Mouse (Mus musculus) hindlimb bud, embryonic 11.5 days (tissue): ENCODE measurements around the gene Gm9803.
"Not testable (repeated sequence)": the region's sequence is repeated elsewhere in the genome, so short reads cannot be mapped to it uniquely, and the experiment has no call there.

ENCODE experiments used
- DNase-seq: peaks from one replicate; pipeline ENCODE4 v3.0.0-alpha.2; 2012; ENCODE audit warnings: low read depth, low spot score; ENCODE audit errors: extremely low spot score

The Gm9803 gene

DNA sequence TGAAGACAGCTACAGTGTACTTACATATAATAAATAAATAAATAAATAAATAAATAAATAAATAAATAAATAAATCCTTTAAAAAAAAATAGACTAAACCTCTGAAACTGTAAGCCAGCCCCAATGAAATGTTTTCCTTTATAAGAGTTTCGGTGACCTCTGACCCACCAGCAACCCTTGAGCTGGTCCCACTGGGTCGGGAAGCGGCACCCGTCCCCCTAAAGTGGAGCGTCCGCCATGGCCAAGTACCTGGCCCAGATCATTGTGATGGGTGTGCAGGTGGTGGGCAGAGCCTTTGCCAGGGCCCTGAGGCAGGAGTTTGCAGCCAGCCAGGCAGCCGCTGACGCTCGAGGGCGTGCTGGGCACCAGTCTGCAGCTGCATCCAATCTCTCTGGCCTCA lies at the start of gene Gm9803:
TSS of gene Gm9803 (plus strand) at position 154 of the 400 bp plus-strand sequence.
- not testable (repeated sequence) for DNase-seq

DNA sequence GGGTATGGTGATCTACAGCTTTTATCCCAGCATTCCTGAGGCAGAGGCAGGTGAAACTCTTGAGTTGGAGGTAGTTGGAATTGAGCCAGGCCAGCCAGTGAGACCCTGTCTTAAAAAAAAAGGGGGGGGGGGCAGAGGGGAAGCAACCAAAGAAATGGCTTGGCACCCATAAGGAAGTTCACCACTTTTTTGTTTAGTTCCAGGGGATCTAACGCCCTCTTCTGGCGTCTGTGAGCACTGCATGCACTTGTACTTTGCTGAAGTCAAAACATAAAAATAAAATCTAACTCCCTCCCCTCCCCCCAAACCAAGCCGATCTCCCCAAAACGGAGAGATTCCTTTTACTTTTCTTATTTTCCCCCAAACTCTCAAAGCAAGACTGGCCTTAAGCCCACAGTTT lies 48.5 kb upstream of the Gm9803 start:
- DNase-seq: no peak

DNA sequence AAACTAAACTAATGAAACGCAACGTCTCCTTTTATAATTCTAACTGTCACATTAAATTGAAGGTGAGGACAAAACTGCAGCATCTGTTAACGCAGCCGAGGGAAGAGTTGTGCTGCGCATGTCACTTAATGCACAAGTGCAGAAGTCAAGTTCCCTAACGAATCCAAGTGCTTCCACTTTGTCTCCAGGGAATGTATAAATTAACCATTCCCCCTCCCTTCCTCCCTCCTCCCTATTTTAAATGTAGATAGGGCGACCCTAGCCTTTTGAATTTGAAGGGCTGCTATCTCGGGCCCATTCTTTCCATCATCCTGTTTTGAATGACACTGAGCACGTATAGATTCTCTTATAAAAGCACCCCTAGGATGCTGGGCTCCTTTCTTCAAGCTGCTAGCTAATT lies 46.4 kb upstream of the Gm9803 start:
- DNase-seq: no peak

DNA sequence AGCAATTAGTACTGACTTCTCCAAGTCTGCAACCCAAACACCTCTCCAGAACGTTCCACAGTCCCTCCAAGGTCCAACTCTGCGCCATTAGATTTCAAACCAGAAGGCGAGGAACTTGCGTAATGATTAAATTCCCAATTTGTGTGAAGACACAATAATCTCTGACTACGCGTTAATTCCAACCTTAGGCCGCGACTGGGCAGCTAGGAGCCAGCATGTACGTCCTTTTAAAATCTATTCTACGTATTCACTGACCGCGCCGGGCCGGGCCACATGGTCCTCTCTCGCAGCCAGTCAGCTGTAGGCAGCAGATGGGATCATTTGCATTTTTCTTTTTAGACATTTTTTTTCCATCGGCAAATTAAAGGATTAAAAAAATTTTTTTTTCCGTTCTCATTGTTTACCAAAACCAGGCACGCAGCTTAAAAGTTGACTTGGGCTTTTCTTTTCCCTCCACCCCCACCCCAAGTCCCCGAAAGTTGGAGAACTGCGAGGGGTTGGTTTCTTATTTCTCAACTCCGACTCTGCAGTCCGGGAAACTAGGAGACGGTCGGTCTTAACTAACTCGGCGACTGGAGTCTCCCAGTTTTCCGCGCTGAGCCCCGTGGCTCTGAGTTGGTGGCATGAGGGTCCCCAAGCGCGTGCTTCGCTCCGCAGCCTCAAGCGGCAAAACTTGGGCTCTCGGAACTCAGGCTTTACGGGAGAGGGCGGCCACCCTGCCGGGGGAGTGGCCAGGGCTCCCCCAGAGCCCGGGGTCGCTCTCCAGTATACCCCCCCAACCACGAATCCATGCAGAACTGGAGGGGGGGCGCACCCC lies 45.8 kb upstream of the Gm9803 start:
- no peak for DNase-seq

DNA sequence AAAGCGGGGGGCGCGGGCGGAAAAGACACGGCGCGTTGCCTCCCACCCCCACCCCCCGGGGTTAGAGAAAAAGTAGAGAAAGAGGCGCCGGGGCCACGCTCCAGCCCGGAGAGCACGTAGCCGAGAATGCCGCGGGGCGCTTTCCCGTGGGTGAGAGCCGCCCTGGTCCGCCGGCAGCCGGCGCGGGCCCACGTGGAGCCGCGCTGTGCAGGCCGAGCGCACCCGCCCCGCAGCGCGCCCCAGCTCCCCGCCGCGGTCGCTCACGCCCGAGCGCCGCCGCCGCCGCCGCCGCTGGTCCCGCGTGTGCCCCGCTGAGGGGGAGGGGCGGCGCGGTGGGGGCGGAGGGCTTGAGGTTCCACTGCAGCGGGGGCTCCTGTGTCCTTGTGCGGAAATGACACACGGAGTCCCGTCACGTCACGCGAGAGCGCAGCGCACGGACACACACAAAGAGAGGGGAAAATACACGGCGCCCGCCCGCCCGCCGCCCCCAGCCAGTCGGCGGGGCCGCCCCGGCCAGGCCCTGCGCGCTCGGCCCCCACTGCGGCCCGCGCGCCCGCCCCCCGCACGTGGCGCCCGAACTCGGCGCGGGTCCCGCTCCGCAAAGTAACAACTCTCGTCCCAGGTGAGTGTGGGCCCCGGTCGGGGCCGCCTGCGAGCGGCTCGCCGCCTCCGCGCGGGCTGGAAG lies 45.0 kb upstream of the Gm9803 start, which contains the start of gene Bend3:
TSS of gene Bend3 (plus strand) at position 81 of the 685 bp plus-strand sequence.
- no peak for DNase-seq

DNA sequence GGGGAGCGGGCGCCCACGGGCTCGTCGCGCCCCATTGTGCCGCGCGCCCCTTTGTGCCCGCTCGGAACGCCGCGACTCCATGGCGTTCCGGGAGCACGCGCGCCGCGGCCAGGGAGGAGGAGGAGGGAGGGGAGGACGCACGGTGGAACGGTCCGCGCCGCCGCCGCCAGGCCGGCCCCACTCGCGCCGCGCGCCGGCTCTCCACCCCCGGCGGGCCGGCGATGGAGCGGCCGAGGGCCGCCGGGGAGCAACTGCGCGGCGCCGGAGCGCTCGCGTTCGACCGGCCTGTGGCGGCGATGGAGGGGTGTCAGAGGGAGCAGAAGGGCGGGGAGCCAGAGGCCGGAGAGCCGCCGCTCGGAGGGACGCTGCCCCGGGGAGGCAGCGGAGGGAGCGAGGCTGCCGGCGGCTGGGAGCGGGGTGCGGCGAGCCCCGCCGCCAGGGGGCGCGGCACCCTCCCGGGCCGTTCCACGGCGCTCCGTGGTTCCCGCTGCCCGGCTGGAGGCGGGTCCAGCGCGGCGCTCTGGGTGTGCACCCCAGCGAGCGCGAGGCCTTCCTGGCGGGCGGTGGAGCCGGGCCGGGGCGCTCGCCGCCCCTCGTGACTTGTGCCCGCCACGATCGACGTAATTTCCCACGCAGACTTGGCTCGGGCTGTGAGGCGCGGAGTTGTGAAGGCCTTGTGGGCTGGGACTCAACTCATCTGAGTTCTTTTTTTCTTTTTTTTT lies 44.3 kb upstream of the Gm9803 start:
- no peak for DNase-seq

DNA sequence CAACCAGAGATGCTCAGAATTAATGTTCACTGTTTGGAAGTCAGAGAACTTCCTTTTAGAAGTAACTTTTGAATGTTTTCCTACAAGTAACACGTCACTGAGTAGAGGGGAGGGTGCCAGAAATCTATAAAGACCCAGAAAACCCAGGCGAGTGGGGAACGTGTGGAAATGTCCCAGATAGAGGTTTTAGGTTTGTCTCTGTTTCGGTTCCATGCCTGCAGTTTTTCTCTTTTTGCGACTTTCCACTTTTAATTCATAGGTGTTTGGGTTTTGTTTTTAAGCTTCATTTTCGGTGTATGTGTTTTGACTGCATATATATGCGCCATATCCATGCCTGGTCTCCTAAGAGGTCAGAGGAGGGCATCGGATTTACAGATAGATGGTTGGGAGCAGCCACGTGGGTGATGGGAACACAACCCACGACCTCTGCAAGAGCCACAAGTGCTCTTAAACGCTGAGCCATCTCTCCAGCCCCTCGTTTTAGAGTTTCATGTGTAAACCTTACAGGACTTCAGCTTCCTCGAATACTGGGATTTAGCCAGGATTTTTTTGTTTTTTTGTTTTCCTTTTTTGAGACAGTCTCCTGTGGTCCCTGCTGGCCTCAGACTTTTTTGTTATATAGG lies 43.5 kb upstream of the Gm9803 start:
- DNase-seq: no peak

DNA sequence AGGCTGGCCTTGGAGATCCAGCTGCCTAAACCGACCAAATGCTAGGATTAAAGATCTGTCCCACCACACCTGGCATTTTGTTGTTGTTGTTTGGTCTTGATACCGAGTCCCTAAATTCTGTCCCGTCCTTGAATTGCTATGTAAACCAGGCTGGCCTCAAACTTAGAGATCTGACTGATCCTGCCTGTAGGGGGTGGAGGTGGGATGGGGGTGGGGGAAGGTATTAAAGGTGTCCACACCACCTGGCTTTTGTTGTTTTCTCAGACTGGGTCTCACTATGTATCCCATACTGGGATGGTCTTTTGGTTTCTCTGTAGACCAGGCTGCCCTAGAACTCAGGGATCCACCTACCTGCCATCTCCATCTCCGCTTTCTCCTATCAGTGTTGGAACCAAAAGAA lies 42.7 kb upstream of the Gm9803 start:
- DNase-seq: no peak

DNA sequence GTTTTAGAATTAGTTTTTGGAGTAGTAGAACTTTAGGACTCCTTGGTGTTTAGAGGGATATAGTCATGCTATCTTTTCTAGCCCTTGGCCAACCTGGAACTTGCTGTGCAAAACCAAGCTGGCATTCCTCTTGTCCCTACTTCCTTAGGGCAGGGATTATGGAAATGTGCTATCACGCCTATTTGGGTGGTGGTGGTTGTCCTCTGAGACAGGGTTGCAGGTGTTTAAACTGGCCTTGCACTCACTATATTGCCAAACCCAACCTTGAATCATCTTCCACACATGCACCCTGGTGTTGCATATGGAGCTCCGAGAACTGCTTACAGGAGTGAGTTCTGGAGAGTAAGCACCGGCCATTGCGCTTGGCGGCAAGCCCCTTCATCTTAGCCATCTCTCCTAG lies 41.9 kb upstream of the Gm9803 start:
- no peak for DNase-seq

DNA sequence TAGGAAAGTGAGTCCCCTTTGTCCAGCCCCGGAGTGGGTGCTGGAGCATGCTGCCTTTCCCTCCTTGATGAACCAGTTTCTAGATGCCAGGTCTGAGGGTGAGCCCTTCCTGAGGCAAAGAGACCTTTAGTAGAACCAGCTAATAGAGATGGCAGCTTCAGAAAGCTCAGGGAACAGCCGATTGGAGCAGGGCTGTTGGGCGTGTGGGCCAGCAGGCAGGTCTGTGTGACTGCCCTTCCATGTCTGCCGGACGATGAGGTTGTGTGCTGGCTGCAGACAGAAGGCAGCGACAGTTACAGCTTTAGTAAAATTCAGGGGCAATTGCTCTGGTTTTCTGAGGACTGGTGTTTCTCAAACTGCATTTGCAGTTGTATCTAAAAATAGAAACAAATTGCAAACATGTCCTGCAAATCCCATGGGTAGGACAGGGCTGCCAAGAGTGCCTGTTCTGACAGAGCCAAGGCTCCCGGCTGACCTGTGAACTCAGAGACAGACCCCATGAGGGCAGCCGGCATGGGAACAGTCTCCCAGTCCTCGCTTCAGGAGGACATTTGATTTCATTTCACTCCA lies 40.4 kb upstream of the Gm9803 start:
- DNase-seq: no peak

DNA sequence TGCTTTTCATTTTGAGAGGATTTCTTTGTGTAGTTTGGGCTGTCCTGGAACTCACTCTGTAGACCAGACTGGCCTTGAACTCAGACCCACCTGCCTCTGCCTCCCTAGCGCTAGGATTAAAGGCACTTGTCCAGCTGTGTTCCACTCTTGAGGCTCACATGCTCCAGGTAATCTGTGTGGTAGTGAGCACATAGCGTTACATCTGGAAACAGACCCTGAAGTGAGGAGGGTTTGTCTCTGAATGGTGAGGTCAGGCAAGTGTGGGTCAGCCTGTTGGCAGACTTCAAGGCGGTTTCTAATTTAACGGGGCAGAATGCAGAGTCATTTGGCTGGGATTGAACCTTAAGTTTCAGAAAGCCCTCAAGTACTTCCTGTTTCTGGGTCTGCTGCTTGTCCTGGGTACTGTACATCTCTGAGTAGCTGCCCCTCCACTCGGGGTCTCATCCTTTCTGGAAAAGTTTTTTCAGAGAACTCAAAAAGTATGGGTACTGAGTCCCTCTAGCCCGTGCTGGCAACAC lies 38.1 kb upstream of the Gm9803 start:
- DNase-seq: no peak

DNA sequence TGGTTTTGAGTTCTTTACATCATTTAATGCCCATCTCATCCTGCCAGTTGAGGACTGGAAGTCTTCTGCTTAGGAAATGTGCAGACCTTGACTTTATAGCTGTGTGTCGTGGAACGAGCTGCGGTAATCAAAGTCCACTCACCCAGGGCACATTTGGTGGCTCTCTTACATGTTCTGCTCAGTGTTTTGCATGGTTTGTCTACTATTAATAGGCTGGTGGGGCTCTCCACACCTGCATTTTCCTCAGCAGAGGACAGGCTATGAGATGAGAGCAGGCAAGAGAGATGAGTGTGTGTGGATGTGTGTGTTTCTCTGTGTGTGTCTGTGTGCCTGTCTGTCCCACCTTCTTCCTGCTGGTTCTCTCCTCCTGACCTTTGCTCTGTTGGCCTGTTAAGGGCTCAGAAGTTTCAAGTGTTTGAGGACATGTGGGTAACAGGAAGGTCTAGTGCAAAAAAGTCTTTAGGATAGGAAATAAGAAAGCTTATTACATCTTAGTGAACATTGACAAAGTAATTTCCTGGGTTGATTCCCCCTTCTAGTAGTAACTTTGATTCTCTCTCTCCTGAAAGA lies 36.4 kb upstream of the Gm9803 start:
- DNase-seq: no peak

DNA sequence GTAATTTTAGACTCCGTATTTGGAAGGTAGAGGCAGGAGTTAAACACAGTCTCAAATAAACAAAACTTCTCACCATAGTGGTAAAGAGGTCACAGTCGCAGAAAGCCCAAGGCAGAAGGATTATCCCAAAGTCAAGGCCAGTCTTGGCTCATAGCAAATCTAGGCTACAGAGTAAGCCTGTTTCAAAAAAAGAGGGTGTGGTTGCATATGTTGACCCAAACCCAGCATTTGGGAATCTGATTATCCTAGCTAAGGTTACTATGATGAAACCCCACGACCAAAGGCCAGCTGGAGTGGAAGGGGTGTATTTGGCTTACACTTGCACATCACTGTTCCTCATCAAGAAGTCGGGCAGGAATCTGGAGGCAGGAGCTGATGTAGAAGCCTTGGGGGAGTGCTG lies 35.6 kb upstream of the Gm9803 start:
- no peak for DNase-seq

DNA sequence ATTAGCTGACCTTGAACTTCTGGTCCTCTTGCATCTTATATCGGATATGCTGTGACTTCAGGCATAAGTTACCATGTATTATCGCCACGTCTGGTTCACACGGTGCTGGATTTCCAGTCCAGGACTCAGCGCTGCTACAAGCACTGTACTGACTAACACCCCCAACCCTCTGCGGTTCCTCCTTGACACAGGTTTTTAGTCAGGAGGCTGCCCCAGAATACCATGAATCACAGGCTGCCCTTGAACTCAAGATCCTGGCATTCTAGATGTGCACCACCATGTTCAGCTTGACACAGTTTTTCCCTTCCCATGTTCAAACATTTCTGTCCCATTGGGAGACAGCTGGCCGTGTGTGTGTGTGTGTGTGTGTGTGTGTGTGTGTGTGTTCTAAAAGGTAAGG lies 34.7 kb upstream of the Gm9803 start:
- no peak for DNase-seq

DNA sequence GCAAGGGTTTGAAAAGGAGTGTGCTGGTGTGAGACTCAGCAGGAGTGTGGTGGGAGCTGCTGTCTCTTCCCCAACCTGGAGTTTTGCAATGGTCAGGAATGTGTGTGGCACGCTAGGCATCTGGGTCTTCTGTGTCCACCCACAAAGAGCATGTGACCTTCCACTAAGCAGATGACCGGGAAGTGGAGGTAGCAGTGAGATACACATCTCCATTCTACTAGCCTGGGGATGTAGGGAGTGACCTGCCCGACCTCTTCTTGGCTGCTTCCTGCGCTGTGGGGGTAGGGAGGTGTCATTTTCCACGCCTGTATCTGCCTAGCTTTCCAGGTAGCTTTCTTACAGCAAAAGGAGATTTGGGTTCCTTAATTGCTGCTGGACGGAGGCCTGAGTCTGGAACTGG lies 34.3 kb upstream of the Gm9803 start:
- no peak for DNase-seq

DNA sequence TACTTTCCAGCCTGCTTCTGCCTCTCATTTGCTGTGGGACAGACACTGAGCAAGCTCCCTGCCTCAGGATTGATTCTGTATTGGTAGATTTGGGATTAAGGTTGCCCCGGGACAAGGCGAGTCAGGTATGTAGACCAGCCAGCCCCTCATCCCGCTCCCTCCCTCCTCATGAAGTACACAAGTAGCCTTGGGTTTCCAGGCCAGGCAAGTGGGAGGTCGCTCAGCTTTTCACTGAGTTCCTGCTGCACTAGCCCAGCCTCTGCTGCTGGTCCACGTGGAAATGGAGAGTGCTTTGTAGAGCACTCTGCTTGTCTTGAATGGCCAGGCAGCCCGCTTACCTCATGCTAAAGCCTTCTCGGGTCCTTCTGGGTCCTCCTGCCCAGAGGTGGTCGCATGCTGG lies 33.9 kb upstream of the Gm9803 start:
- no peak for DNase-seq

DNA sequence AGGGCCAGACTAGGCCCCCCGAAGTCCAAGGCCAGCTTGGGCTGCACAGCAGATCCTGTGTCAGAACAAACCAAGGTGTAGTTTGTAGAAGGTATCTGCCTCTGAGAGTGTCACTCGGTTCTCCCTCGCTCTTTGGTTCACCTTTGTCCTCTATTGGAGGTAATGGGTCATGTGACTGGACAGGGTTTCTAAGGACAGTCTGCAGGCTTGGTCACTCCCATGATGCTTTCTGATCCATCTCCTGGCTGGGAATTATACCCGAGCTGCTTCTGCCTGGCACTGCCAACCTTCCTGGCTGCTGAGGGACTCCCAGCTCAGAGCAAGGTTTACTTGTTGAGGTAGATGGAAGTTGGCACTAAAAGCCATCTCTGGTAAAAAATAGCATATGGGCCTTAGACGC lies 33.0 kb upstream of the Gm9803 start:
- no peak for DNase-seq

DNA sequence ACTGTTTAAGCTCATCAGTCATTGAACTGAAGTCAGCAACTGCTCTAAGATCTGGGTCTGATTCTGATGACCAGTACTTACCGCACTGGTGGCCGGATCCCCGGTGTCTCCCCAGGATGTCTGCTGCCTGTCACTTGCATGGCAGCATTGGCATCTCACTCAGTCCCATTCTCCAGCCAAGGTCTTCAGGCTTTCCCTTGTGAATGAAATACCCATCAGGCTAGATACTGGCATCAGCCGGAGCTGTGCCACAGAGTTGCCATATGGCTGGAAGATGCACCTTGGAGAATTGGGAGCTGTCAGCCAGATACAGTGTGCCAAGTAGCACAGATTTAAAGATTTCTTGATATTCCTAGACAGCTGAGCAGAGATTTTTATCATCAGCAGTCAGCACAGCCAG lies 21.3 kb upstream of the Gm9803 start:
- no peak for DNase-seq

DNA sequence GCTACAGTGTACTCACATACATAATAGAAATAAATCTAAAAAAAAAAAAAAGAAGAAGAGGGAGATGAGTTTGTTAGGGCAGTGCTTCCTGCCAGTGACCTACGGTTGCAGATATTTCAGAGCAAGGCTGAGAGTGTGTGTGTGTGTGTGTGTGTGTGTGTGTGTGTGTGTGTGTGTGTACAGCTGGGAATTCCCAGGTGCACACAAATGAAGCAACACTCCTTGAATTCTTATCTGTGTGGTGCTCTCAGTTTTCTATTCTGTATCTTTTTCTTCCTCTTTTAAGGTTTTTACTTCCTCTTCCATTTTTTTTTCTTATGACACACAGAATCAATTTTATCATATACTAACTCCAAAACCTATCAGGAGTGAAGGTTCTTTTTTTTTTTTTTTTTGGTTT lies 19.6 kb upstream of the Gm9803 start:
- no peak for DNase-seq

DNA sequence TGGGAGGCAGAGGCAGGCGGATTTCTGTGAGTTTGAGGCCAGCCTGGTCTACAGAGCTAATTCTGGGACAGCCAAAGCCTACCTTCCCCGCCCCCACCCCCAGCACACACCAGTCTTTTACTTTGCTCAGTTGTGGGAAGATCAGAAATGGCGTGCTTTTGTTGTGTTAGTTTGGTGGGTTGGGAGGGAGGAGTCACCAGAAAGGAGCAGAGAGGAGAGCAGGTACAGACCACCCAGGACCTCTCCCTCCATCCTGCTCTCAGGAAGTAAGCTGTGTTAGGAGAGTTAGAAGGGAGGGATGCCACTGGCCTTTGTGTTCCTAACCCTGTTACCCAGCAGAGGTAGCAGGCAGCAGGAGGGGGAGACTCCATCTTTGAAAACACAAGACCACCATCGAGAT lies 16.8 kb upstream of the Gm9803 start:
- DNase-seq: no peak

DNA sequence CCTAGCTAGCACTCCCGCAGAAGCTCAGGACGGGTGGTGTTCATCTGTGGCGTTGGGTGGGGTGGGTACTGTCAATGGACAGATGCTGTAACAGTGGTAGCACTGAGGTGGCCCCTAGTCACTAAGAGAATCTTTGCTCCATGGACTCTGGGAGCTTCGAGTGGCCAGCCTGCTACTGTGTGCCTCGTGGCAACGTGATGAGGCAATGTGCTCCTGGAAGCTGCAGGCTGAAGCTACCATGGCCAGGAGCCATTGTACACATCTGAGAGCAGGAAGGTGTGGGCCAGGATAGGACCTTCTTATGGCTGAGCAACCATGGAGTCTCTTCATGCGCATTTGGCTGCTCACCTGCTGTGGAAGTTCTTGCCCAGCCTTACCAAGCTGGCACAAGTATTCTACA lies 14.7 kb upstream of the Gm9803 start:
- DNase-seq: no peak
